8 mouse cellular contexts compared by ENCODE assay signal in the genomic region with DNA sequence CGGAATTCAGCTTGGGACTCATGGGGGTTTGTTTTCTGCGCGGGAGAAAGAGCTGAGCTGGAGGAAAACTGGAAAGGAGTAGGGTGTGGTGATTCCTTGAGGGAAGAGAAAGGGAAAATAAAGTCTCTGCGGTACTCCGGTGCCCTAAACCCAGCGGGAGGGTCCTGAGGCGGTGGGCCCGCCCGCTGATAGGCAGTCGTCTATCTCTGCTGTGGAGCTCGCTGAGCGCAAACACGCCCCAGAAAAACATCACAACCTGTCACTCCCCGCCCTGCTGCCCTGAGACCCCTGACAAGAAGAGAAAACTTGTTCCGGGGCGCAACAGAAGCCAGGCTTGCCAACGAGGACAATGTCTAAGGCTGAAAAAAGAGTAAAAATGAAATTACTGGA. TPM values are rescaled to one million over a fixed set of nuclear protein-coding genes. Genes with fewer than 3 reads are reported as not detected.
DNase-seq lines count a peak whose midpoint lies in the region; ATAC-seq and TF ChIP-seq lines count a peak whose summit lies in the region.

No protein-coding gene starts in this region.

- peak in 1 of 2 experiments; percentile 41 for DNase-seq in left cerebral cortex, adult 2 months (ENCODE audit: extremely low spot score in 1 of 2, low spot score in 2 of 2)
- DNase-seq in left cerebral cortex, adult 18-20 months (ENCODE audit: low spot score in 2 of 2): no peak
- DNase-seq in embryonic facial prominence, embryonic 10.5 days (ENCODE audit: low spot score): peak; percentile 51
- no peak for DNase-seq in gastrocnemius, adult 8-10 months (ENCODE audit: low spot score in 2 of 2)
- DNase-seq in adrenal gland, adult 2 months: no peak

- no peaks in the 10 kb centered on the region for H3K36me3 ChIP-seq in embryonic facial prominence, embryonic 10.5 days (replicated peaks)
- no peaks in the 10 kb centered on the region for H3K36me3 ChIP-seq in hindbrain, embryonic 12.5 days
- H3K36me3 ChIP-seq in midbrain, embryonic 13.5 days: no peaks in the 10 kb centered on the region

- no peaks in the 10 kb centered on the region for H3K9me3 ChIP-seq in embryonic facial prominence, embryonic 10.5 days
- no peaks in the 10 kb centered on the region for H3K9me3 ChIP-seq in hindbrain, embryonic 12.5 days (replicated peaks)
- H3K9me3 ChIP-seq in midbrain, embryonic 13.5 days: no peaks in the 10 kb centered on the region

- peak overlapping the region; percentile 90 for H3K4me2 ChIP-seq in hindbrain, embryonic 12.5 days (replicated peaks)
- peak overlapping the region; percentile 86 for H3K4me2 ChIP-seq in midbrain, embryonic 13.5 days (replicated peaks)

- H3K27ac ChIP-seq in left cerebral cortex, adult 2 months: peak overlapping the region; percentile 97
- peak overlapping the region; percentile 79; the same call in 1 of the 2 replicates for H3K27ac ChIP-seq in embryonic facial prominence, embryonic 10.5 days (replicated peaks)
- H3K27ac ChIP-seq in hindbrain, embryonic 12.5 days: peak overlapping the region; percentile 81
- peak overlapping the region; percentile 84 for H3K27ac ChIP-seq in midbrain, embryonic 13.5 days

- H3K27me3 ChIP-seq in embryonic facial prominence, embryonic 10.5 days (replicated peaks; ENCODE audit: low read depth, poor library complexity, severe bottlenecking): peaks cover 44% of the 10 kb centered on the region
- H3K27me3 ChIP-seq in hindbrain, embryonic 12.5 days: peaks cover 5% of the 10 kb centered on the region; the same call in 1 of the 2 replicates
- no peaks in the 10 kb centered on the region for H3K27me3 ChIP-seq in midbrain, embryonic 13.5 days

- peak overlapping the region; percentile 81 for H3K9ac ChIP-seq in hindbrain, embryonic 12.5 days
- H3K9ac ChIP-seq in midbrain, embryonic 13.5 days (replicated peaks): peak overlapping the region; percentile 88

- TF ChIP-seq CTCF in left cerebral cortex, adult 2 months (IDR thresholded peaks at IDR 0.05): no peak

- ATAC-seq in hindbrain, embryonic 12.5 days (ENCODE audit: low FRiP score): peak; percentile 46
- peak; percentile 44 for ATAC-seq in midbrain, embryonic 13.5 days
- ATAC-seq in megakaryocyte-erythroid progenitor cell, adult 5-6 weeks (replicated peaks; ENCODE audit: low FRiP score, low TSS enrichment, poor library complexity, severe bottlenecking): no peak

- 1% methylated on average over 17 of the region's 17 CpGs for WGBS in embryonic facial prominence, embryonic 10.5 days
- under 1% methylated on average over 17 of the region's 17 CpGs for WGBS in hindbrain, embryonic 12.5 days
- 2% methylated on average over 17 of the region's 17 CpGs for WGBS in midbrain, embryonic 13.5 days

- intact Hi-C loops in left cerebral cortex, adult 2 months (cut with DNase I): loop anchor here (2.0 to 5.0 kb wide), 2 partner anchors 73 to 170 kb away; no protein-coding TSS in a partner anchor

- H3K4me1 ChIP-seq in embryonic facial prominence, embryonic 10.5 days: peaks cover 25% of the 10 kb centered on the region
- peaks cover 17% of the 10 kb centered on the region for H3K4me1 ChIP-seq in hindbrain, embryonic 12.5 days
- peaks cover 23% of the 10 kb centered on the region for H3K4me1 ChIP-seq in midbrain, embryonic 13.5 days (replicated peaks)

- peak overlapping the region; percentile 78 for H3K4me3 ChIP-seq in left cerebral cortex, adult 2 months
- peak overlapping the region; percentile 81 for H3K4me3 ChIP-seq in embryonic facial prominence, embryonic 10.5 days
- peak overlapping the region; percentile 83 for H3K4me3 ChIP-seq in hindbrain, embryonic 12.5 days
- H3K4me3 ChIP-seq in midbrain, embryonic 13.5 days (replicated peaks): peak overlapping the region; percentile 85

RNA-seq across cellular contexts. Expression of gene Rtn1, which starts 1.1 kb away (rescaled TPM):
- total RNA-seq in left cerebral cortex, adult 2 months (2021): 1,000 to 10,000 TPM; 1,445 to 1,455 TPM
- 1,000 to 10,000 TPM; 1,342 to 1,442 TPM for total RNA-seq in left cerebral cortex, adult 18-20 months (2021)
- polyA plus RNA-seq in embryonic facial prominence, embryonic 10.5 days (2016; fragmentation: Nextera tagmentation; extraction: Ambion mirVana): 77.7 and 80.8 TPM in 2 replicates
- polyA plus RNA-seq in hindbrain, embryonic 12.5 days (2016; fragmentation: Nextera tagmentation; extraction: Ambion mirVana): 892 and 927 TPM in 2 replicates
- polyA plus RNA-seq in midbrain, embryonic 13.5 days (2015; fragmentation: Nextera tagmentation; extraction: Ambion mirVana): 1,917 and 2,038 TPM in 2 replicates
- not detected in 2 replicates for total RNA-seq in megakaryocyte-erythroid progenitor cell, adult 5-6 weeks (2014; fragmentation: Nextera tagmentation)
- not detected in 2 replicates for total RNA-seq in megakaryocyte-erythroid progenitor cell, adult 5-6 weeks (2017)
- 1 to 10 TPM; 1.1 to 3.2 (median 2.2) TPM for total RNA-seq in gastrocnemius, adult 8-10 months (2022)
- 10 to 100 TPM; 15.0 to 27.1 TPM for total RNA-seq in adrenal gland, adult 2 months (2021)
- polyA plus RNA-seq in adrenal gland, adult 2 months (2012; rRNA removed): 12.0 and 18.3 TPM in 2 replicates

RNA-seq across cellular contexts. Expression of gene Lrrc9, which starts 34.0 kb away (rescaled TPM):
- 1 to 10 TPM; 2.5 TPM for total RNA-seq in left cerebral cortex, adult 2 months (2021)
- total RNA-seq in left cerebral cortex, adult 18-20 months (2021): 1 to 10 TPM; 1.9 to 2.2 TPM
- 0.87 and 1.3 TPM in 2 replicates for polyA plus RNA-seq in embryonic facial prominence, embryonic 10.5 days (2016; fragmentation: Nextera tagmentation; extraction: Ambion mirVana)
- polyA plus RNA-seq in hindbrain, embryonic 12.5 days (2016; fragmentation: Nextera tagmentation; extraction: Ambion mirVana): 2.7 and 3.2 TPM in 2 replicates
- 3.2 and 4.2 TPM in 2 replicates for polyA plus RNA-seq in midbrain, embryonic 13.5 days (2015; fragmentation: Nextera tagmentation; extraction: Ambion mirVana)
- 1.3 TPM in 1 of 2 replicates, not detected in the other for total RNA-seq in megakaryocyte-erythroid progenitor cell, adult 5-6 weeks (2014; fragmentation: Nextera tagmentation)
- total RNA-seq in megakaryocyte-erythroid progenitor cell, adult 5-6 weeks (2017): not detected in 2 replicates
- total RNA-seq in gastrocnemius, adult 8-10 months (2022): under 1 TPM in 1 of 4 experiments, not detected in 3; 0.13 TPM
- 1 to 10 TPM; 1.5 to 5.8 TPM for total RNA-seq in adrenal gland, adult 2 months (2021)
- polyA plus RNA-seq in adrenal gland, adult 2 months (2012; rRNA removed): 0.12 and 0.57 TPM in 2 replicates

Comparison
In these comparisons a context has a peak if more than half of its experiments do, and no peak if none do; other contexts are left out.
1. RNA of gene Rtn1, which starts 1.1 kb away (total RNA-seq): 1,445 to 1,455 TPM in left cerebral cortex, adult 2 months and 1,342 to 1,442 TPM in left cerebral cortex, adult 18-20 months; 15.0 to 27.1 TPM in adrenal gland, adult 2 months, 1.1 to 3.2 TPM in gastrocnemius, adult 8-10 months and not detected in megakaryocyte-erythroid progenitor cell, adult 5-6 weeks; every median in the first group is over 10 times any median in the second.
2. Peak in every context shown above with its lines, with median percentiles within 50 percentile points of each other: H3K27ac ChIP-seq and H3K4me3 ChIP-seq.